ENCODE assay signal across 37 mouse cellular contexts in genomic region chr3:98858051-98858450, GRCm38 (mm10). TPM values are rescaled to one million over a fixed set of nuclear protein-coding genes. Genes with fewer than 3 reads are reported as not detected.
A peak's percentile ranks its signal among the peaks of the same experiment; 100 is the strongest.
DNase-seq lines count a peak whose midpoint lies in the region; ATAC-seq lines count a peak whose summit lies in the region.
"Had no signal": no experiment of that assay in that cellular context is flagged by ENCODE, and none has a peak within 500 bp of the region (broad histone marks: within the 10 kb centered on the region; RNA-seq: fewer than 3 reads in every experiment).

No protein-coding gene starts in this region.

- intact Hi-C loops in heart, postnatal 10 days (cut with DNase I) = no loop called here

- no peaks in the 10 kb centered on the region for H3K36me3 ChIP-seq in heart, embryonic 12.5 days
- H3K36me3 ChIP-seq in liver, embryonic 12.5 days = no peaks in the 10 kb centered on the region
- no peaks in the 10 kb centered on the region for H3K36me3 ChIP-seq in liver, embryonic 16.5 days (ENCODE audit: control insufficient read depth, insufficient read depth)
- H3K36me3 ChIP-seq: forebrain, embryonic 10.5 days; hindbrain, embryonic 10.5 days; kidney, embryonic 15.5 days; limb, embryonic 12.5 days; midbrain, embryonic 12.5 days; neural tube, embryonic 13.5 days had no signal

- WGBS in heart, embryonic 12.5 days = 24% methylated on average over 2 of the region's 2 CpGs
- WGBS in liver, embryonic 12.5 days (ENCODE audit: insufficient replicate concordance) = 49% methylated on average over 2 of the region's 2 CpGs
- 32% methylated on average over 2 of the region's 2 CpGs for WGBS in liver, embryonic 16.5 days (ENCODE audit: insufficient replicate concordance)

- H3K4me2 ChIP-seq in heart, embryonic 12.5 days = no peak overlapping the region
- peak overlapping the region; percentile 42 for H3K4me2 ChIP-seq in liver, embryonic 12.5 days
- H3K4me2 ChIP-seq in liver, embryonic 16.5 days (ENCODE audit: low read depth, low read length) = peak overlapping the region; percentile 27; the same call in 1 of the 2 replicates
- H3K4me2 ChIP-seq: kidney, embryonic 15.5 days; limb, embryonic 12.5 days; midbrain, embryonic 12.5 days; neural tube, embryonic 13.5 days had no signal

- peaks cover 22% of the 10 kb centered on the region for H3K4me1 ChIP-seq in heart, embryonic 12.5 days (replicated peaks)
- H3K4me1 ChIP-seq in liver, embryonic 12.5 days = peaks cover 60% of the 10 kb centered on the region
- H3K4me1 ChIP-seq in liver, embryonic 16.5 days (ENCODE audit: control insufficient read depth, low read depth, low read length) = peaks cover 10% of the 10 kb centered on the region
- H3K4me1 ChIP-seq: forebrain, embryonic 10.5 days; hindbrain, embryonic 10.5 days; kidney, embryonic 15.5 days; limb, embryonic 12.5 days; midbrain, embryonic 12.5 days; neural tube, embryonic 13.5 days had no signal

- ATAC-seq in heart, embryonic 12.5 days (ENCODE audit: insufficient number of reproducible peaks, low FRiP score) = no peak
- ATAC-seq in liver, embryonic 12.5 days = no peak
- no peak for ATAC-seq in liver, embryonic 16.5 days (ENCODE audit: low read depth)
- ATAC-seq in cerebellum, adult (ENCODE audit: insufficient number of reproducible peaks, low FRiP score, low TSS enrichment) = no peak
- ATAC-seq: forebrain, embryonic 16.5 days; hindbrain, embryonic 16.5 days; lung, postnatal 0 days had no signal

- peak overlapping the region; percentile 56 for H3K27ac ChIP-seq in heart, embryonic 12.5 days (ENCODE audit: poor library complexity, severe bottlenecking)
- H3K27ac ChIP-seq in liver, embryonic 12.5 days = peak overlapping the region; percentile 89
- H3K27ac ChIP-seq in liver, embryonic 16.5 days (ENCODE audit: low read length) = peak overlapping the region; percentile 55
- H3K27ac ChIP-seq: forebrain, embryonic 10.5 days; gastrocnemius, adult 2 months; hindbrain, embryonic 10.5 days; kidney, embryonic 15.5 days; left cerebral cortex, adult 2 months; limb, embryonic 12.5 days; midbrain, embryonic 12.5 days; neural tube, embryonic 13.5 days had no signal

- DNase-seq in adrenal gland, adult 8-10 months = peak; percentile 57
- DNase-seq in adrenal gland, postnatal 4 days (ENCODE audit: low spot score in 2 of 2) = no peak
- DNase-seq in heart, postnatal 10 days = no peak
- DNase-seq: cerebellum, adult 11 months; cerebellum, adult 9-10 months; cerebellum, postnatal 36 days; gastrocnemius, adult 2 months; gastrocnemius, postnatal 36 days; kidney, adult 18-20 months; kidney, postnatal 25 days; lung, adult 18-20 months; lung, postnatal 4 days; retina, postnatal 1 day; right cerebral cortex, postnatal 14 days had no signal

- no peaks in the 10 kb centered on the region for H3K9me3 ChIP-seq in heart, embryonic 12.5 days (replicated peaks)
- H3K9me3 ChIP-seq in liver, embryonic 12.5 days (replicated peaks) = no peaks in the 10 kb centered on the region
- no peaks in the 10 kb centered on the region for H3K9me3 ChIP-seq in liver, embryonic 16.5 days (replicated peaks; ENCODE audit: control insufficient read depth, low read length)
- H3K9me3 ChIP-seq: forebrain, embryonic 10.5 days; hindbrain, embryonic 10.5 days; kidney, embryonic 15.5 days; limb, embryonic 12.5 days; midbrain, embryonic 12.5 days; neural tube, embryonic 13.5 days had no signal

- no peak overlapping the region for H3K4me3 ChIP-seq in heart, embryonic 12.5 days
- H3K4me3 ChIP-seq in liver, embryonic 12.5 days = no peak overlapping the region
- no peak overlapping the region for H3K4me3 ChIP-seq in liver, embryonic 16.5 days (ENCODE audit: low read depth, low read length)
- H3K4me3 ChIP-seq: forebrain, embryonic 10.5 days; gastrocnemius, adult 2 months; hindbrain, embryonic 10.5 days; kidney, embryonic 15.5 days; left cerebral cortex, adult 2 months; limb, embryonic 12.5 days; megakaryocyte, embryonic 14.5 days; midbrain, embryonic 12.5 days; neural tube, embryonic 13.5 days had no signal

- no peak overlapping the region for H3K9ac ChIP-seq in heart, embryonic 12.5 days
- H3K9ac ChIP-seq in liver, embryonic 12.5 days = peak overlapping the region; percentile 40; the same call in 1 of the 2 replicates
- no peak overlapping the region for H3K9ac ChIP-seq in liver, embryonic 16.5 days (ENCODE audit: low read depth, low read length)
- H3K9ac ChIP-seq: kidney, embryonic 15.5 days; limb, embryonic 12.5 days; midbrain, embryonic 12.5 days; neural tube, embryonic 13.5 days had no signal

- peaks cover 7% of the 10 kb centered on the region; the same call in 1 of the 2 replicates for H3K27me3 ChIP-seq in heart, embryonic 12.5 days (replicated peaks)
- H3K27me3 ChIP-seq in liver, embryonic 12.5 days (replicated peaks) = no peaks in the 10 kb centered on the region
- no peaks in the 10 kb centered on the region for H3K27me3 ChIP-seq in liver, embryonic 16.5 days (ENCODE audit: control insufficient read depth, insufficient read depth, low read depth, low read length)
- H3K27me3 ChIP-seq: kidney, embryonic 15.5 days; limb, embryonic 12.5 days; megakaryocyte, embryonic 14.5 days; midbrain, embryonic 12.5 days; neural tube, embryonic 13.5 days had no signal

RNA-seq across cellular contexts. Expression of gene Hsd3b1, which starts 1.5 kb away (rescaled TPM):
- total RNA-seq in adrenal gland, adult 8-10 months (2022) = over 10,000 TPM; 14,159 to 21,140 (median 16,040) TPM
- total RNA-seq in adrenal gland, postnatal 4 days (2021) = 1,000 to 10,000 TPM; 6,200 to 6,989 TPM
- 1.8 and 2.1 TPM in 2 replicates for polyA plus RNA-seq in heart, embryonic 12.5 days (2016; fragmentation: Nextera tagmentation; extraction: Ambion mirVana)
- total RNA-seq in heart, postnatal 10 days (2021) = not detected
- polyA plus RNA-seq in liver, embryonic 12.5 days (2016; fragmentation: Nextera tagmentation; extraction: Ambion mirVana) = 11.0 and 11.7 TPM in 2 replicates
- polyA plus RNA-seq in liver, embryonic 16.5 days (2015; fragmentation: Nextera tagmentation; extraction: Ambion mirVana) = 32.1 and 38.9 TPM in 2 replicates
- total RNA-seq: gastrocnemius, adult 2 months; gastrocnemius, postnatal 36 days; layer of hippocampus, adult 18-20 months; layer of hippocampus, postnatal 14 days; left cerebral cortex, adult 2 months; left cerebral cortex, postnatal 25 days had no signal
- polyA plus RNA-seq: forebrain, embryonic 16.5 days; heart, postnatal 0 days; hindbrain, embryonic 16.5 days; lung, postnatal 0 days; neural tube, embryonic 13.5 days; stomach, embryonic 14.5 days had no signal

RNA-seq across cellular contexts. Expression of gene Hao2, which starts 35.0 kb away (rescaled TPM):
- total RNA-seq in adrenal gland, adult 8-10 months (2022) = 100 to 1,000 TPM; 231 to 398 (median 393) TPM
- 100 to 1,000 TPM in 1 of 2 experiments, 10 to 100 TPM in 1; 93.8 to 102 TPM for total RNA-seq in adrenal gland, postnatal 4 days (2021)
- polyA plus RNA-seq in heart, embryonic 12.5 days (2016; fragmentation: Nextera tagmentation; extraction: Ambion mirVana) = 0.08 TPM in 1 of 2 replicates, not detected in the other
- total RNA-seq in heart, postnatal 10 days (2021) = not detected
- 0.71 and 0.88 TPM in 2 replicates for polyA plus RNA-seq in liver, embryonic 12.5 days (2016; fragmentation: Nextera tagmentation; extraction: Ambion mirVana)
- 19.8 and 24.0 TPM in 2 replicates for polyA plus RNA-seq in liver, embryonic 16.5 days (2015; fragmentation: Nextera tagmentation; extraction: Ambion mirVana)
- total RNA-seq: gastrocnemius, adult 2 months; gastrocnemius, postnatal 36 days; heart, adult 8-10 months; layer of hippocampus, adult 18-20 months; layer of hippocampus, postnatal 14 days; left cerebral cortex, adult 2 months; left cerebral cortex, postnatal 25 days had no signal
- polyA plus RNA-seq: embryonic facial prominence, embryonic 11.5 days; forebrain, embryonic 10.5 days; forebrain, embryonic 16.5 days; heart, postnatal 0 days; hindbrain, embryonic 10.5 days; hindbrain, embryonic 16.5 days; limb, embryonic 12.5 days; lung, postnatal 0 days; midbrain, embryonic 12.5 days; neural tube, embryonic 13.5 days; stomach, embryonic 14.5 days had no signal

RNA-seq across cellular contexts. Expression of gene Hsd3b6, which starts 43.8 kb away (rescaled TPM):
- total RNA-seq in adrenal gland, adult 8-10 months (2022) = 100 to 1,000 TPM in 2 of 4 experiments, 10 to 100 TPM in 2; 62.5 to 342 (median 149) TPM
- total RNA-seq in adrenal gland, postnatal 4 days (2021) = 10 to 100 TPM; 44.4 to 46.4 TPM
- 135 and 143 TPM in 2 replicates for polyA plus RNA-seq in heart, embryonic 12.5 days (2016; fragmentation: Nextera tagmentation; extraction: Ambion mirVana)
- total RNA-seq in heart, postnatal 10 days (2021) = not detected
- 45.7 and 53.1 TPM in 2 replicates for polyA plus RNA-seq in liver, embryonic 12.5 days (2016; fragmentation: Nextera tagmentation; extraction: Ambion mirVana)
- polyA plus RNA-seq in liver, embryonic 16.5 days (2015; fragmentation: Nextera tagmentation; extraction: Ambion mirVana) = 4.2 and 5.3 TPM in 2 replicates
- total RNA-seq: gastrocnemius, adult 2 months; gastrocnemius, postnatal 36 days; layer of hippocampus, adult 18-20 months; layer of hippocampus, postnatal 14 days; left cerebral cortex, adult 2 months; left cerebral cortex, postnatal 25 days had no signal
- polyA plus RNA-seq: heart, postnatal 0 days; lung, postnatal 0 days; small intestine, adult 2 months had no signal

Comparison
In these comparisons a context has a peak if more than half of its experiments do, and no peak if none do; other contexts are left out.
1. RNA of gene Hsd3b1, which starts 1.5 kb away (total RNA-seq): 14,159 to 21,140 TPM in adrenal gland, adult 8-10 months and 6,200 to 6,989 TPM in adrenal gland, postnatal 4 days; not detected in heart, postnatal 10 days; every median in the first group is over 1,000 times any median in the second.
2. RNA of gene Hao2, which starts 35.0 kb away (total RNA-seq): 231 to 398 TPM in adrenal gland, adult 8-10 months and 93.8 to 102 TPM in adrenal gland, postnatal 4 days; not detected in heart, postnatal 10 days; every median in the first group is over 10 times any median in the second.
3. RNA of gene Hsd3b6, which starts 43.8 kb away (total RNA-seq): 62.5 to 342 TPM in adrenal gland, adult 8-10 months and 44.4 to 46.4 TPM in adrenal gland, postnatal 4 days; not detected in heart, postnatal 10 days; every median in the first group is over 10 times any median in the second.
4. Peak in every context shown above with its lines, with median percentiles within 50 percentile points of each other: H3K27ac ChIP-seq.